Mouse (Mus musculus): ENCODE results near the gene Pcgf5. TPM values are rescaled to one million over a fixed set of nuclear protein-coding genes. Genes with fewer than 3 reads are reported as not detected.
A peak's percentile ranks its signal among the peaks of the same experiment; 100 is the strongest.

The Pcgf5 gene
- polyA plus RNA-seq, 1 experiment = 0.65 TPM

- H3K4me3 ChIP-seq (replicated peaks) = peak overlapping the region; percentile 54
- no peak for TF ChIP-seq GATA1 (IDR thresholded peaks at IDR 0.05; ENCODE audit: low read length)
- TF ChIP-seq TAL1 (IDR thresholded peaks at IDR 0.05; ENCODE audit: low read length) = no peak
- H3K36me3 ChIP-seq (ENCODE audit: control insufficient read depth) = no peaks in the 10 kb centered on the region
- H3K4me1 ChIP-seq (ENCODE audit: control insufficient read depth) = peaks cover 10% of the 10 kb centered on the region
- peaks cover 58% of the 10 kb centered on the region for H3K27me3 ChIP-seq (ENCODE audit: control insufficient read depth)
- H3K9me3 ChIP-seq (ENCODE audit: control insufficient read depth, low read length) = no peaks in the 10 kb centered on the region
These were observed 835 bp downstream of the Pcgf5 start for GRCm38 (mm10) chr19:36348801-36349486.

GRCm38 (mm10) chr19:36349487-36349955 is 1.4 kb downstream of the Pcgf5 start:
- peaks cover 58% of the 10 kb centered on the region for H3K27me3 ChIP-seq (ENCODE audit: control insufficient read depth)
- TF ChIP-seq GATA1 (IDR thresholded peaks at IDR 0.05; ENCODE audit: low read length) (no peak), TAL1 (IDR thresholded peaks at IDR 0.05; ENCODE audit: low read length) (no peak)
- H3K4me1 ChIP-seq (ENCODE audit: control insufficient read depth) = peaks cover 10% of the 10 kb centered on the region
- H3K9me3 ChIP-seq (ENCODE audit: control insufficient read depth, low read length) = no peaks in the 10 kb centered on the region
- H3K36me3 ChIP-seq (ENCODE audit: control insufficient read depth) = no peaks in the 10 kb centered on the region
- no peak overlapping the region for H3K4me3 ChIP-seq (replicated peaks)

- H3K4me3 ChIP-seq (replicated peaks) = no peak overlapping the region
These were observed 2.1 kb downstream of the Pcgf5 start for GRCm38 (mm10) chr19:36350181-36350580.

GRCm38 (mm10) chr19:36350870-36351269 is 2.8 kb downstream of the Pcgf5 start:
- Histone ChIP-seq H3K36me3 (ENCODE audit: control insufficient read depth) (no peaks in the 10 kb centered on the region), H3K27me3 (ENCODE audit: control insufficient read depth) (peaks cover 52% of the 10 kb centered on the region), H3K4me3 (replicated peaks) (no peak overlapping the region), H3K9me3 (ENCODE audit: control insufficient read depth, low read length) (no peaks in the 10 kb centered on the region), H3K4me1 (ENCODE audit: control insufficient read depth) (peaks cover 10% of the 10 kb centered on the region)
- TF ChIP-seq GATA1 (IDR thresholded peaks at IDR 0.05; ENCODE audit: low read length) (no peak), TAL1 (IDR thresholded peaks at IDR 0.05; ENCODE audit: low read length) (no peak)

More at GRCm38 (mm10) chr19:36350181-36350580, 2.1 kb downstream of the Pcgf5 start:
- peaks cover 54% of the 10 kb centered on the region for H3K27me3 ChIP-seq (ENCODE audit: control insufficient read depth)
- H3K36me3 ChIP-seq (ENCODE audit: control insufficient read depth) = no peaks in the 10 kb centered on the region
- no peak for TF ChIP-seq GATA1 (IDR thresholded peaks at IDR 0.05; ENCODE audit: low read length)
- TF ChIP-seq TAL1 (IDR thresholded peaks at IDR 0.05; ENCODE audit: low read length) = no peak
- peaks cover 10% of the 10 kb centered on the region for H3K4me1 ChIP-seq (ENCODE audit: control insufficient read depth)
- H3K9me3 ChIP-seq (ENCODE audit: control insufficient read depth, low read length) = no peaks in the 10 kb centered on the region

- TF ChIP-seq TAL1 (IDR thresholded peaks at IDR 0.05; ENCODE audit: low read length) (no peak), GATA1 (IDR thresholded peaks at IDR 0.05; ENCODE audit: low read length) (no peak)
- Histone ChIP-seq H3K4me3 (replicated peaks) (no peak overlapping the region), H3K9me3 (ENCODE audit: control insufficient read depth, low read length) (no peaks in the 10 kb centered on the region), H3K4me1 (ENCODE audit: control insufficient read depth) (no peaks in the 10 kb centered on the region), H3K36me3 (ENCODE audit: control insufficient read depth) (no peaks in the 10 kb centered on the region), H3K27me3 (ENCODE audit: control insufficient read depth) (no peaks in the 10 kb centered on the region)
These were observed 14.4 kb downstream of the Pcgf5 start for GRCm38 (mm10) chr19:36362541-36362940.

GRCm38 (mm10) chr19:36364757-36365156 is 16.6 kb downstream of the Pcgf5 start:
- Histone ChIP-seq H3K9me3 (ENCODE audit: control insufficient read depth, low read length) (no peaks in the 10 kb centered on the region), H3K36me3 (ENCODE audit: control insufficient read depth) (no peaks in the 10 kb centered on the region), H3K27me3 (ENCODE audit: control insufficient read depth) (no peaks in the 10 kb centered on the region), H3K4me1 (ENCODE audit: control insufficient read depth) (no peaks in the 10 kb centered on the region), H3K4me3 (replicated peaks) (no peak overlapping the region)
- TF ChIP-seq TAL1 (IDR thresholded peaks at IDR 0.05; ENCODE audit: low read length) (no peak), GATA1 (IDR thresholded peaks at IDR 0.05; ENCODE audit: low read length) (no peak)

GRCm38 (mm10) chr19:36371478-36371877 is 23.4 kb downstream of the Pcgf5 start:
- Histone ChIP-seq H3K9me3 (ENCODE audit: control insufficient read depth, low read length) (no peaks in the 10 kb centered on the region), H3K27me3 (ENCODE audit: control insufficient read depth) (no peaks in the 10 kb centered on the region), H3K36me3 (ENCODE audit: control insufficient read depth) (no peaks in the 10 kb centered on the region), H3K4me1 (ENCODE audit: control insufficient read depth) (no peaks in the 10 kb centered on the region), H3K4me3 (replicated peaks) (no peak overlapping the region)
- TF ChIP-seq GATA1 (IDR thresholded peaks at IDR 0.05; ENCODE audit: low read length) = no peak

GRCm38 (mm10) chr19:36373056-36373621 is 25.0 kb downstream of the Pcgf5 start:
- TF ChIP-seq GATA1 (IDR thresholded peaks at IDR 0.05; ENCODE audit: low read length) (no peak), TAL1 (IDR thresholded peaks at IDR 0.05; ENCODE audit: low read length) (no peak)
- no peak overlapping the region for H3K4me3 ChIP-seq (replicated peaks)

GRCm38 (mm10) chr19:36375200-36375783 is 27.2 kb downstream of the Pcgf5 start:
- Histone ChIP-seq H3K4me3 (replicated peaks) (no peak overlapping the region), H3K4me1 (ENCODE audit: control insufficient read depth) (no peaks in the 10 kb centered on the region), H3K36me3 (ENCODE audit: control insufficient read depth) (no peaks in the 10 kb centered on the region), H3K27me3 (ENCODE audit: control insufficient read depth) (no peaks in the 10 kb centered on the region; the same call in 1 of the 2 replicates), H3K9me3 (ENCODE audit: control insufficient read depth, low read length) (no peaks in the 10 kb centered on the region)
- TF ChIP-seq TAL1 (IDR thresholded peaks at IDR 0.05; ENCODE audit: low read length) (no peak), GATA1 (IDR thresholded peaks at IDR 0.05; ENCODE audit: low read length) (no peak)

More at GRCm38 (mm10) chr19:36373056-36373621, 25.0 kb downstream of the Pcgf5 start:
- Histone ChIP-seq H3K36me3 (ENCODE audit: control insufficient read depth) (no peaks in the 10 kb centered on the region), H3K9me3 (ENCODE audit: control insufficient read depth, low read length) (no peaks in the 10 kb centered on the region), H3K4me1 (ENCODE audit: control insufficient read depth) (no peaks in the 10 kb centered on the region), H3K27me3 (ENCODE audit: control insufficient read depth) (no peaks in the 10 kb centered on the region)
